Mouse (Mus musculus): ENCODE data around the gene Zfand3. TPM values are rescaled to one million over a fixed set of nuclear protein-coding genes. Genes with fewer than 3 reads are reported as not detected.

Zfand3 gene
- polyA plus RNA-seq, 1 experiment from 2014 or later, result 46.2 TPM

DNA sequence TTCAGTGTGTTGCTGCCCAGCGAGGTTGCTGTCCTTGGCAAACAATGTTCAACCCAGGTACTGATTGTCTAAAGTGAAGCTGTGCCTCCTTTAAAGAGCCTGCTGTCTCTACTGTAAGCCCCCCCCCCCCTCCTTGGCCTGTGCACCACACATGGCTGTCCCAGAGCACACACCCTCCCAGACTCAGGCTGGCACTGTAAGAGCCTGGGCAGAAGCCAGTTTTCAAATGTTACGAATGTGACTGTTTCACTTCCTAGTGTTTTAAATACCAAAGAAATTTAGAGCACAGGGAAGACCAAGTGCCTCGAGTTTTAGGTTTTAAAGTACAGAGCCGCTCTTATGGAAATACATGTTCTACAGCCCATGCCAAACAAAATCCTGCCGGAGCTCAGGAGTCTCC is 234.9 kb downstream of the Zfand3 start:
- H3K27me3 ChIP-seq, result no peaks in the 10 kb centered on the region
- H3K4me2 ChIP-seq, result no peak overlapping the region
- H3K27ac ChIP-seq, result no peak overlapping the region
- no peaks in the 10 kb centered on the region for H3K36me3 ChIP-seq
- whole genome bisulfite sequencing, result 64% methylated on average over 5 of the region's 5 CpGs
- H3K4me3 ChIP-seq, result no peak overlapping the region
- ATAC-seq (ENCODE audit: insufficient number of reproducible peaks, insufficient read depth, low FRiP score, low TSS enrichment, low read depth), result no peak
- no peak overlapping the region for H3K9ac ChIP-seq
- no peaks in the 10 kb centered on the region for H3K9me3 ChIP-seq
- peaks cover 51% of the 10 kb centered on the region for H3K4me1 ChIP-seq

DNA sequence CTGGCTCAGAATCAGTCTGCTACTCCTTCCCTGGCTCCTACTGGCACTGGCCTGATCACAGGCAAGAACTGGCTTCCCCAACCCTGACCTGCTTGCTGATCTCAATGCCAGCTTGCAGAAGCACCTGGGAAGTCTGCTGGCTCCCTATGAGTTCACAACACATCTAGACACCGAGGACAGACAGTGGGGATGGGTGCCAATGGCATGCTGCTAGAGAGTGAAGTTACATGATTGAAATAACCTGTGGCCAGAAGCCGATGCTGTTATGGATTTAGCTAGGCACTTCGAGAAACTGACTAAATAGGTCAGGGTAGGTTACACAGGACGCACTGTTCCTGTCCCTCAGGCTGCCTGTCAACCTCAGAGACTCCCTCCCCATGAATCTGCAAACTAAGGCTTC is 236.1 kb downstream of the Zfand3 start:
- no peak for ATAC-seq (ENCODE audit: insufficient number of reproducible peaks, insufficient read depth, low FRiP score, low TSS enrichment, low read depth)
- Histone ChIP-seq H3K36me3 (no peaks in the 10 kb centered on the region), H3K4me3 (no peak overlapping the region), H3K9ac (no peak overlapping the region), H3K27me3 (no peaks in the 10 kb centered on the region), H3K4me2 (no peak overlapping the region), H3K9me3 (no peaks in the 10 kb centered on the region), H3K27ac (no peak overlapping the region), H3K4me1 (peaks cover 62% of the 10 kb centered on the region)
- 68% methylated on average over 4 of the region's 4 CpGs for WGBS

DNA sequence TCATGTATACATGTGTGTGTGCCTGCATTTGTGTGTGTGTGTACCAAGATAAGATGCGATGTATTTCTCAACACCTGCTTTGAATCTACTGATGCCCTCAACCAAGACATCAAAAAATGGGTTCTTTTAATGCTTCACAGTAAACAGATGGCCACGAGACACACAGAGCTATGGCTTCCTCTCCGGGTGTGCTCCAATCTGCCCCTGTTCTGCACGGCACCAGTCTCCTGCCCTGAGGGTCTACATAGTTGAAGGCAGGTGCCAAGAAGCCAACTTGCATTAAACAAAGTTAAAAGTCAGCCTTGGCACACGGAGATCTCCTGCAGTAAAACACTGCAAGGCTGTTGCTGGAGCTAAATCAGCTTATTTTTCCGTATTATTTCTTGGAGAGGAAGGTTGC is 236.5 kb downstream of the Zfand3 start:
- Histone ChIP-seq H3K27me3 (no peaks in the 10 kb centered on the region), H3K4me1 (peaks cover 66% of the 10 kb centered on the region), H3K4me2 (no peak overlapping the region), H3K9me3 (no peaks in the 10 kb centered on the region), H3K9ac (no peak overlapping the region), H3K36me3 (no peaks in the 10 kb centered on the region), H3K27ac (no peak overlapping the region), H3K4me3 (no peak overlapping the region)
- ATAC-seq (ENCODE audit: insufficient number of reproducible peaks, insufficient read depth, low FRiP score, low TSS enrichment, low read depth), result no peak
- 50% methylated on average over 6 of the region's 6 CpGs for WGBS

DNA sequence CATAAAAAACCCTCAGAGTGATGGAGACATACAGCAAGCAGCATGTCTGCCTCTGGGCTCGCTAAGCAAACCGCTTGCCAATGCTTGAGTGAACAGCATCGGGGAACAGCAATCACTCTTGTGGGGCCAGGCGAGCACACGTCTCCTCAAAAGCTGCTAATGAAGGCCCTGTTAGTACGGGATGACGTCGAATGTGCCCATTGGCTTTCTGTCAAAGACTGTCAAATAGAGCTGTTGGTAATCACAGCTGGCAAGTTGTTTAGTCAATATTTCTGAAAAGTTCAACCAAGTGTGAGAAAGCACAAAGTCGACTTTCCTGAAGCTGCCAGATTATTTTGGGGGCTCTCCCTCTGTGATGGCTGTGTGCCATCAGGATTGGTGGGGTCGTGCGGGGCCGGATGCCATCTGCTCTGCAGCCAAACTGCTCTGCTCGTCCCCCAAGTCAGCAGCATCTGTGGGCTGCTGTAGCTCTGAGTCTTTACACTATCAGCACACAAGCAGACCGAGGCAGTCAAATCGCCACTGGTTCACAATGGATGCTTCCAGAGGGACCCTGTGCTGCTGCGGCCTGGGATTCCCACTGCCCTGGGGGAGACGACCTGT is 237.3 kb downstream of the Zfand3 start:
- Histone ChIP-seq H3K4me3 (no peak overlapping the region), H3K36me3 (no peaks in the 10 kb centered on the region), H3K9me3 (no peaks in the 10 kb centered on the region), H3K4me1 (peaks cover 60% of the 10 kb centered on the region), H3K9ac (no peak overlapping the region), H3K27me3 (no peaks in the 10 kb centered on the region), H3K27ac (no peak overlapping the region), H3K4me2 (no peak overlapping the region)
- WGBS, result 69% methylated on average over 17 of the region's 17 CpGs
- ATAC-seq (ENCODE audit: insufficient number of reproducible peaks, insufficient read depth, low FRiP score, low TSS enrichment, low read depth), result no peak

DNA sequence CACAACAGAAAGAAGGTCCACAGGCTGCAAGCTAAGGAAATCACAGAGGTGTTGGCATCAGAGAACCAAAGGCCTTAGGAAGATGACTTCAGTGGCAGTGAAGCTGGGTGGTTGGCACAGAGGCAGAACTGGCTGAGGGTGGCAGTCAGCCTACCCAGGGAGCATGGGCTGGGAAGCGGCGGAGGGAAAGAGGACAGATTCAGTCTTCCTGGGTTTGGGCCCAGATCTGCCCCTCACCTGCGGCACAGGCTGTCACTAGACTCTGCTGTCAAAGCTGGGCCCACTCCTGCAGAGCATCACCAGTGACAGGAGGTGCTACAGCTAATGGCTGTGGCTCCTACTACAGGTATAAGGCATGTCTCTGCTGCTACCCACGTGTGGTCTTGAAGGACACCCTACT is 238.1 kb downstream of the Zfand3 start:
- Histone ChIP-seq H3K4me1 (peaks cover 54% of the 10 kb centered on the region), H3K4me3 (no peak overlapping the region), H3K27me3 (no peaks in the 10 kb centered on the region), H3K9ac (no peak overlapping the region), H3K27ac (no peak overlapping the region), H3K9me3 (no peaks in the 10 kb centered on the region), H3K36me3 (no peaks in the 10 kb centered on the region), H3K4me2 (no peak overlapping the region)
- WGBS, result 90% methylated on average over 4 of the region's 4 CpGs
- no peak for ATAC-seq (ENCODE audit: insufficient number of reproducible peaks, insufficient read depth, low FRiP score, low TSS enrichment, low read depth)

DNA sequence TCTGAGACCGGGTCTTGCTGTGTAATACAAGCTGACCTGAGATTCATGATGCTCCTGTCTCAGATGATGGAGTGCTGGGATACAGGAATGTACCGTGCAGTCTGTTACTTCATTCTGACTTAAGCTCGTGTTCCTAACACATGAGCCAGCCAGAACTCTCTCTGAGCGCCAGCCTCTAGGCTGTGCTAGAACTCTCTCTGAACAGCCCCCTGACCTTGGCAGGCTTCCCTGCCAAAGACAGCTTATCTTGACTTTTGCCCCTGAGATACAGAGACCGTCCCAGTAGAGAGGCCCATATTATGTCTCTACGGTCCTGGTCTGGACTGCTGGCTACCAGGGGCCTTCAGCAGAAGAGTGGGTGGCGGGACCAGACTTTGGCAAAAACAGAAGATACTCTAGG is 239.0 kb downstream of the Zfand3 start:
- WGBS, result 82% methylated on average over 7 of the region's 7 CpGs
- H3K27ac ChIP-seq, result no peak overlapping the region
- H3K27me3 ChIP-seq, result no peaks in the 10 kb centered on the region
- no peaks in the 10 kb centered on the region for H3K36me3 ChIP-seq
- H3K4me3 ChIP-seq, result no peak overlapping the region
- ATAC-seq (ENCODE audit: insufficient number of reproducible peaks, insufficient read depth, low FRiP score, low TSS enrichment, low read depth), result no peak
- H3K4me1 ChIP-seq, result peaks cover 54% of the 10 kb centered on the region
- no peaks in the 10 kb centered on the region for H3K9me3 ChIP-seq
- H3K4me2 ChIP-seq, result no peak overlapping the region
- H3K9ac ChIP-seq, result no peak overlapping the region

DNA sequence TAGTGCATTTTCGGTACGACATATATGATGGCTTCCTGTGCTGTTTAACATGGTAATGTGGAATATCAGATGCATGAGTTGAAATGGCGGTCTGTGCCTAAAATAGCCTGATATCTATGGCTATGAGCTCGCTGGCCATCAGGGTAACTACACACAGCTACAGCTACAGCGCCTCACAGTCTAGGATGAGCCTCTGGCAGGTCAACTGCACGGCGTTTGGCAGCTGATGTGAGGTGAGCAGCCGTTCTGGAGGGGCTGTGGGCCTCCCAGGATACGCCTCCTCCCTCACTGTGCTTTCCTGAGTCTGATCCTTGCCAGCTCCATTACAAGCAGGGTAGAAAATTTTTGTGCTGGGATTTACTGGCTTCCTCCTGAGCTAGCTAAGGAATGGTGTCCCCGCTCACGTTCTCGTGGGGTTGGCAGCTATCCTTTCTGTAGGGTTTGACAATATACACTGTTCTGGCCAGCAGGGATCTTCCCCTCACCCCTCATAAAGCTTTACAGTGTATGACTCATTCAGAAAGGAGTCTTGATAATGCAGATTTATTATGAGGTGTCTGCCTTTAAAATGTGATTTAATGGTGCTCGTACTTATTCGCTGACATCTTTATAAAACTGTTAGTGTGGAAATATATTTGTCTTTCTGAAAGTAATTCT is 240.2 kb downstream of the Zfand3 start:
- no peaks in the 10 kb centered on the region for H3K36me3 ChIP-seq
- H3K4me2 ChIP-seq, result no peak overlapping the region
- H3K27ac ChIP-seq, result no peak overlapping the region
- ATAC-seq (ENCODE audit: insufficient number of reproducible peaks, insufficient read depth, low FRiP score, low TSS enrichment, low read depth), result no peak
- no peak overlapping the region for H3K9ac ChIP-seq
- H3K4me1 ChIP-seq, result peaks cover 46% of the 10 kb centered on the region
- H3K4me3 ChIP-seq, result no peak overlapping the region
- WGBS, result 66% methylated on average over 14 of the region's 14 CpGs
- H3K9me3 ChIP-seq, result no peaks in the 10 kb centered on the region
- H3K27me3 ChIP-seq, result no peaks in the 10 kb centered on the region

DNA sequence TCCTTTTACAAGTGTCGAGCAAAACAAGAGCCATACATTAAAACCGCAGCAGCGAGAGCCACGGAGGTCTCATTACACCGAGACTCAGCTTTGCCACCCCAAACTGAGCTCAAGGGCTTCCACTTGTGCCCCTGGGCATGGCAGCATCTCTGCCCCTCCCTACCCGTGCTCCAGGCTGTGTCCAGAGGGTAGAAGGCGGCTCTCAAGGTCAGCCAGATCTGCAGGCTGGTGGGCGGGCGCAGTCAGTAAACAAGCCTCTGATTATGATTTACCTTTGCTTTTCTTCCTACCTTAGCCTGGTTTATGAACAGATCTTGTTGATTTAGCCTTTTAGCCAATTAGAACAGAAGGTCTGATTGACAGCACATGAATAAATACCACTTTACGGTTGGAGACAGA is 240.8 kb downstream of the Zfand3 start:
- Histone ChIP-seq H3K4me1 (peaks cover 42% of the 10 kb centered on the region), H3K9me3 (no peaks in the 10 kb centered on the region), H3K27ac (no peak overlapping the region), H3K36me3 (no peaks in the 10 kb centered on the region), H3K9ac (no peak overlapping the region), H3K4me3 (no peak overlapping the region), H3K4me2 (no peak overlapping the region), H3K27me3 (no peaks in the 10 kb centered on the region)
- ATAC-seq (ENCODE audit: insufficient number of reproducible peaks, insufficient read depth, low FRiP score, low TSS enrichment, low read depth), result no peak
- 51% methylated on average over 10 of the region's 10 CpGs for WGBS

DNA sequence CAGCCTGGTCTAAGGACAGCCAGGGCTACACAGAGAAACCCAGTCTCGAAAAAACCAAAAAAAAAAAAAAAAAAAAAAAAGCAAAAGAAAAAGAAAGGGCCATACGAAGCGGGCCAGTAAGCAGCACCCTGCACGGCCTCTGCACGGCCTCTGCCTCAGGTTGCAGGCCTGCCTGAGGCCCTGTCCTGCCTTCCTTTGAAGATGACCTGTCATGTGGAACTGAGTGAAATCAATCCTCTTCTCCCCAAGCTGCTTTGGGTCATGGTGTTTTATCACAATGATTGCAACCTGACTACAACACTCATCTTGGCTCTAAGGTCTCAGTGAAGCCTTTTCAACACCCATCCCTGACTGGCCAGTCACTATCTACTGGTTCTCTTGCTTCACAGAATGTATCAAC is 248.5 kb downstream of the Zfand3 start:
- WGBS, result 48% methylated on average over 5 of the region's 5 CpGs
- no peak overlapping the region for H3K4me2 ChIP-seq
- H3K27ac ChIP-seq, result no peak overlapping the region
- H3K4me3 ChIP-seq, result no peak overlapping the region
- H3K9ac ChIP-seq, result no peak overlapping the region
- ATAC-seq (ENCODE audit: insufficient number of reproducible peaks, insufficient read depth, low FRiP score, low TSS enrichment, low read depth), result no peak
- H3K9me3 ChIP-seq, result no peaks in the 10 kb centered on the region
- H3K27me3 ChIP-seq, result no peaks in the 10 kb centered on the region
- H3K4me1 ChIP-seq, result peaks cover 26% of the 10 kb centered on the region
- no peaks in the 10 kb centered on the region for H3K36me3 ChIP-seq

DNA sequence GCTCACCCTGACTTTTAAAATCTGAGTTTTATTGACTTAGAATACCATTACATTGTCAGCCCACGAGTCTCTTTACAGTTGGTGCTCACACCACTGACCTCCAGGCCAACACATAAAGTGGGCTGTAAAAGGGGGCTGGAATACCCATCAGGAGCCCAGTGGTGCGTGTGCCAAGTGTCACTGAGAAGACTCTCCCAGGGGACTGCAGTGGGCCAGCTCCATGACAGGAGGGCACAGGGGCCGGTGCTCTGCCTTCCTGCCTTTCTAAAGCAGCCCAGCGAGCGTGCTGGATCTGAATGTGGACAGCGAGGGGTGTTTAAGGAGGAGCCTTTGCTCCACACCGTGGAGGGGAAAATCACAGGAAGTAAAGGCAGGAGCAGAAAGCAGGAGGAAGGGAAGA is 249.4 kb downstream of the Zfand3 start:
- no peak overlapping the region for H3K27ac ChIP-seq
- H3K36me3 ChIP-seq, result no peaks in the 10 kb centered on the region
- H3K27me3 ChIP-seq, result no peaks in the 10 kb centered on the region
- 55% methylated on average over 7 of the region's 7 CpGs for WGBS
- H3K4me3 ChIP-seq, result no peak overlapping the region
- H3K9ac ChIP-seq, result no peak overlapping the region
- ATAC-seq (ENCODE audit: insufficient number of reproducible peaks, insufficient read depth, low FRiP score, low TSS enrichment, low read depth), result no peak
- H3K4me1 ChIP-seq, result peaks cover 32% of the 10 kb centered on the region
- no peak overlapping the region for H3K4me2 ChIP-seq
- no peaks in the 10 kb centered on the region for H3K9me3 ChIP-seq

DNA sequence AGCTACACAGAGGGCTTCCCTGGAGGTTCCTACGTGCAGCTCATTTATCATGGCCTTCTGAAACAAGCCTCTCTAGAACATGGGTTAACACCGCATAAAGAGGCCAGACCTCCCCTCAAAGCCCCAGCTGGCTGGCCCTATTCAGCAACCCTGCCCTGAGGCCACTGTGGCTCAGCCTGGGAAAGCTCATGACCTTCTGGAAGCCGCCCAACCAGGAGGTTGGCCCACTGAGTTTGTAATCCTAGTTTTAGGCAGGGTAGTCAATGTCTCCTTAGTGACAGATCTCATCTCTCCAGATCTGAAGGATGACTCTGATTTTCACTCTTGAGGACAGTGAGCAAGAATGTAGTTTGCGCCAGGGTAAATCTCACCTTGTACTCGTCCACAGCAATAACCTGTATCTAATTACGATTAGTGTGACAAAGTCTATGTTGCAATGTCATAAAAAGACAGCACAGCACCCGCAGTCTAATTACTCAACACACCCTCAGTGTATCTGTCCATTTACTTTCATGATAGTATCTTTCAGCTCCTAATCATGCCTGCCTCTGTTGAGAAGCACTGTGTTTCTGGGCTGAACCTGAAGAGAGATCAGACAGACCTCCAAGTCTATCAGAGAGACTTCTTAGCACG is 251.5 kb downstream of the Zfand3 start:
- Histone ChIP-seq H3K27me3 (no peaks in the 10 kb centered on the region), H3K4me2 (no peak overlapping the region), H3K4me1 (peaks cover 45% of the 10 kb centered on the region), H3K9ac (no peak overlapping the region), H3K36me3 (no peaks in the 10 kb centered on the region), H3K27ac (no peak overlapping the region), H3K9me3 (no peaks in the 10 kb centered on the region), H3K4me3 (no peak overlapping the region)
- no peak for ATAC-seq (ENCODE audit: insufficient number of reproducible peaks, insufficient read depth, low FRiP score, low TSS enrichment, low read depth)
- WGBS, result 70% methylated on average over 8 of the region's 8 CpGs

DNA sequence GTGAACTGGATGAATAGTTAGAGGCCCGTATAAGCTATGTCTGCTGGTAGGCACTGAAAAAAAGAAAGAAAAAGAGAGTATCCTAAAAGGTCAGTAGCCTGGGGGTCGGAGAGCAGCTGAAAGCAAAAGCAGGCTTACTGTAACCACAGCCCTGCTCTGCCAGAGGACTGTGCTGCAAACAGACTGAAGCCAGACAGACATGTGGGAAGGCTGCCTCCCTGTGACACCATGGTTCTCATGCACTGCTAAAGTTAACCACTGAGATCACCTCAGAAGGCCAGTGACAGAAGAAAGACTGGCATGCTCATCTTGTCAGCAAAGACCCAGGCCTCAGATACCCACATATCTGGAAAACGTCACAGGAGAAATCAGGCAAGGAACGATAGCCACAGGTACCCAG is 253.9 kb downstream of the Zfand3 start:
- no peaks in the 10 kb centered on the region for H3K9me3 ChIP-seq
- no peaks in the 10 kb centered on the region for H3K36me3 ChIP-seq
- 54% methylated on average over 4 of the region's 4 CpGs for WGBS
- no peak overlapping the region for H3K27ac ChIP-seq
- no peak overlapping the region for H3K4me3 ChIP-seq
- no peak overlapping the region for H3K9ac ChIP-seq
- H3K27me3 ChIP-seq, result no peaks in the 10 kb centered on the region
- H3K4me1 ChIP-seq, result peaks cover 61% of the 10 kb centered on the region
- no peak for ATAC-seq (ENCODE audit: insufficient number of reproducible peaks, insufficient read depth, low FRiP score, low TSS enrichment, low read depth)
- no peak overlapping the region for H3K4me2 ChIP-seq
